Mouse (Mus musculus): ENCODE results near the gene Gm38655.

- TF ChIP-seq POLR2A (IDR thresholded peaks at IDR 0.05; ENCODE audit: extremely low read depth, insufficient read depth, low read length), result peak; percentile 98
- TF ChIP-seq CTCF (IDR thresholded peaks at IDR 0.05; ENCODE audit: extremely low read depth, insufficient read depth, low read length), result no peak
Measured at GRCm38 (mm10) chr17:25184129-25184691, 8.9 kb upstream of the Gm38655 start, which contains the start of gene BC003965.
